Mouse (Mus musculus) thymus, postnatal 0 days (tissue): ENCODE results near the gene Tsc22d1. TPM values are rescaled to one million over a fixed set of nuclear protein-coding genes. Genes with fewer than 3 reads are reported as not detected.

Source experiments
- DNase-seq: peaks from one replicate; pipeline ENCODE4 v3.0.0-alpha.2; 2015; ENCODE audit warnings: low spot score
- polyA plus RNA-seq: library from polyadenylated mRNA; unstranded; fragments of >200 nt; fragmentation: Nextera tagmentation; extraction: Ambion mirVana; gene quantifications from 2 replicates; pipeline ENCODE4 v1.2.1, GENCODE M21; 2015

The Tsc22d1 gene
- polyA plus RNA-seq, 1 experiment from 2014 or later = 320 TPM

- DNase-seq = peak; percentile 64
Observed at GRCm38 (mm10) chr14:76556031-76556851, 141.5 kb downstream of the Tsc22d1 start.

DNA sequence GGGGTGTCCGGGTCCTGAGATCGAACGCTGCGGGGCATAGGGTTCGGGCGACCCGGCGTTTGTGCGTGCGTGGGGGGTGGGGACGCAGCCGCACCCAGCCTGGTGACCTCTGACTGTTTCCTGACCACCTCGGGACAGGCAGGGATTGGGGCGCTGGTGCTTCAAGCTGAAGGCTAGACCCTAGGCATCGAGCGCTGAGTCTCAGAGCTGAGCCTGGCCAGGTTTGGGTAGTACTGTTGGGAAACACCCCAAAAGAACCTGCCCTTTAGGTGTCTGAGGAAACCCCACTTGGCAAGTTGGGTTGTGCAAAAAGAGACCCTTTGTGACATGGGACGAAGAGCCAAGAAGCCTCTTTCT, 142.1 kb downstream of the Tsc22d1 start, which contains the start of gene Serp2:
TSS of gene Serp2 (minus strand) at position 38 of the 357 bp plus-strand sequence.
- DNase-seq = no peak

Other genes with a start within 250 kb of the Tsc22d1 start
- 5.8 and 6.6 TPM in 2 replicates for gene Serp2, start 141.9 kb downstream of the Tsc22d1 start, polyA plus RNA-seq